Comparison of ENCODE assay signal across 12 mouse cellular contexts in genomic region chr5:131839023-131839422, GRCm38 (mm10).
"Had no signal": no experiment of that assay in that cellular context is flagged by ENCODE, and none has a peak within 500 bp of the region (broad histone marks: within the 10 kb centered on the region; RNA-seq: fewer than 3 reads in every experiment).

No protein-coding gene starts in this region.

- DNase-seq: kidney, postnatal 14 days; left cerebral cortex, postnatal 4 days; lung, embryonic 14.5 days; lung, postnatal 10 days; right cerebral cortex, postnatal 14 days; thymus, adult 18-20 months; thymus, postnatal 14 days had no signal

- H3K4me3 ChIP-seq: liver, embryonic 15.5 days; midbrain, embryonic 15.5 days had no signal

- H3K9me3 ChIP-seq: liver, embryonic 15.5 days; midbrain, embryonic 15.5 days had no signal

- H3K4me2 ChIP-seq: liver, embryonic 11.5 days; liver, embryonic 15.5 days; lung, embryonic 14.5 days; midbrain, embryonic 15.5 days had no signal

- ATAC-seq: intestine, postnatal 0 days; midbrain, embryonic 15.5 days had no signal

- H3K4me1 ChIP-seq: liver, embryonic 15.5 days had no signal

- H3K36me3 ChIP-seq: liver, embryonic 15.5 days; midbrain, embryonic 15.5 days had no signal

- H3K9ac ChIP-seq: liver, embryonic 15.5 days; lung, embryonic 14.5 days; midbrain, embryonic 15.5 days had no signal

- H3K27me3 ChIP-seq: liver, embryonic 15.5 days; midbrain, embryonic 15.5 days had no signal

- H3K27ac ChIP-seq: liver, embryonic 15.5 days; macrophage; midbrain, embryonic 15.5 days had no signal
